In the genomic region with DNA sequence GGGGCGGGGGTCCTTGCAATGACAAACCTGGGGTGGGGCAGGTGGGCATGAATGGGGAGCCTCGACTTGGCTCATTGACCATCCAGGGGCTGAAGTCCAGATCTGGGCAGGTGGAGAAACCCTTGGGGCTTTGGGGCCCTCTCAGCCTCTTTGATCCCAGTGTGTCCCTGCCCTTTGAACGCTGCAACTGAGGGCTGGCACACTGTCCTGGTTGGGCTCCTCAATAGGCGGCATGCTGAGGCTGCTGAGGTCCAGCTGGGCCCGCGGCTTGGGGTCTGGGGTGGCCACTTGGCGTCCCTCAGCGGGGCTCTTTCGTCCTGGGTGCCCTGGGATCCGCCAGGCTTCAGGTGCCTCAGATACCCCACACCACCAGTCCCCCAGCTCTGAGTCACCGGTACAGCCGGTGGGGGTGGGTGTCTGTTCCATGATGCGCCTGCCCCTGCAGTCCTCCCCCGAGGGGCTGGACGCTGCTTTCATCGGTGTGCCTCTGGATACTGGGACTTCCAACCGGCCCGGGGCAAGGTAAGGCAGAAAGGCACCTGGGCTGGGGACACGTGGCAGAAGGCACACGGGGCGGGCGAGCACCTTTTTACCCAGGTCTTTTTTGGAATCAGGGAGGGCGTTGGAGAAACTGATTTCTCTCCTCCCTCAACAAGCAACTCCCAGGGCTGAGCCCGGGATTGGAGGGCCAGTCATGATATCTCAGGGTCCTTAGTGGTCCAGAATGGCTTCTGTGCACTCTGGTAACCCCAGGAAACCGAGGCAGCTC, we compare ENCODE assay signal across 16 mouse cellular contexts. TPM values are rescaled to one million over a fixed set of nuclear protein-coding genes. Genes with fewer than 3 reads are reported as not detected.
A peak's percentile ranks its signal among the peaks of the same experiment; 100 is the strongest.
DNase-seq lines count a peak whose midpoint lies in the region; ATAC-seq and TF ChIP-seq lines count a peak whose summit lies in the region.
"Had no signal": no experiment of that assay in that cellular context is flagged by ENCODE, and none has a peak within 500 bp of the region (broad histone marks: within the 10 kb centered on the region; RNA-seq: fewer than 3 reads in every experiment).

TSS of gene Agmat (plus strand) at position 95 of the 769 bp plus-strand sequence.

- peaks cover 2% of the 10 kb centered on the region for H3K36me3 ChIP-seq in erythroblast, embryonic 14.5 days (ENCODE audit: control insufficient read depth)
- H3K36me3 ChIP-seq in stomach, embryonic 16.5 days (ENCODE audit: control insufficient read depth, insufficient read depth, low read length) = no peaks in the 10 kb centered on the region
- H3K36me3 ChIP-seq in stomach, postnatal 0 days (ENCODE audit: control insufficient read depth, insufficient read depth, low read length) = no peaks in the 10 kb centered on the region
- H3K36me3 ChIP-seq in limb, embryonic 10.5 days = no peaks in the 10 kb centered on the region
- H3K36me3 ChIP-seq: embryonic facial prominence, embryonic 13.5 days; G1E; midbrain, embryonic 15.5 days; stomach, embryonic 15.5 days had no signal

- H3K27ac ChIP-seq in stomach, embryonic 16.5 days (ENCODE audit: low read length) = no peak within 1 kb of the TSS
- no peak within 1 kb of the TSS for H3K27ac ChIP-seq in stomach, postnatal 0 days (replicated peaks)
- 0 out of 2 replicates have a peak within 1 kb of the TSS, but pooled peaks have one; percentile 42 for H3K27ac ChIP-seq in limb, embryonic 10.5 days
- H3K27ac ChIP-seq: embryonic facial prominence, embryonic 13.5 days; midbrain, embryonic 15.5 days; stomach, embryonic 15.5 days had no signal

- no peak for TF ChIP-seq EP300 in stomach, postnatal 0 days (optimal IDR thresholded peaks at IDR 0.05)

- no peak for DNase-seq in stomach, postnatal 0 days (ENCODE audit: low spot score)
- DNase-seq in limb, embryonic 10.5 days (ENCODE audit: low spot score) = no peak
- DNase-seq in right cerebral cortex, postnatal 25 days = no peak
- no peak for DNase-seq in heart, adult 18-20 months
- DNase-seq: cerebellum, postnatal 14 days; lung, postnatal 14 days; right cerebral cortex, postnatal 14 days had no signal

- WGBS in stomach, embryonic 16.5 days = 19% methylated on average over 25 of the region's 25 CpGs
- WGBS in stomach, postnatal 0 days = 23% methylated on average over 25 of the region's 25 CpGs
- WGBS in limb, embryonic 10.5 days = 21% methylated on average over 25 of the region's 25 CpGs

- H3K9me3 ChIP-seq in erythroblast, embryonic 14.5 days (ENCODE audit: control insufficient read depth, low read length) = peaks cover 3% of the 10 kb centered on the region; the same call in 1 of the 2 replicates
- no peaks in the 10 kb centered on the region for H3K9me3 ChIP-seq in stomach, embryonic 16.5 days (replicated peaks; ENCODE audit: control insufficient read depth, low read length)
- H3K9me3 ChIP-seq in stomach, postnatal 0 days (ENCODE audit: control insufficient read depth, low read length) = no peaks in the 10 kb centered on the region
- H3K9me3 ChIP-seq in limb, embryonic 10.5 days (replicated peaks) = no peaks in the 10 kb centered on the region
- H3K9me3 ChIP-seq: embryonic facial prominence, embryonic 13.5 days; G1E; midbrain, embryonic 15.5 days; stomach, embryonic 15.5 days had no signal

- no peak for ATAC-seq in erythroblast, adult 5-6 weeks (replicated peaks; ENCODE audit: low FRiP score, poor library complexity, severe bottlenecking)
- peak; percentile 29; the same call in 1 of the 2 replicates for ATAC-seq in stomach, embryonic 16.5 days (ENCODE audit: insufficient read depth, low FRiP score)
- ATAC-seq in stomach, postnatal 0 days (ENCODE audit: low FRiP score, low TSS enrichment) = no peak
- no peak for ATAC-seq in monocyte, adult 5-6 weeks (replicated peaks; ENCODE audit: insufficient number of reproducible peaks, low FRiP score, low TSS enrichment, poor library complexity, severe bottlenecking)
- ATAC-seq: midbrain, embryonic 15.5 days had no signal

- TF ChIP-seq CTCF in stomach, postnatal 0 days (IDR thresholded peaks at IDR 0.05; ENCODE audit: low read depth) = no peak

- no peaks in the 10 kb centered on the region for H3K27me3 ChIP-seq in erythroblast, embryonic 14.5 days (ENCODE audit: control insufficient read depth)
- H3K27me3 ChIP-seq in stomach, embryonic 16.5 days (ENCODE audit: control insufficient read depth, insufficient read depth, low read length) = no peaks in the 10 kb centered on the region
- no peaks in the 10 kb centered on the region for H3K27me3 ChIP-seq in stomach, postnatal 0 days (ENCODE audit: control insufficient read depth, insufficient read depth, low read length)
- H3K27me3 ChIP-seq in limb, embryonic 10.5 days (ENCODE audit: low read depth, poor library complexity, severe bottlenecking) = peaks cover 9% of the 10 kb centered on the region
- H3K27me3 ChIP-seq: midbrain, embryonic 15.5 days; stomach, embryonic 15.5 days had no signal

- peak within 1 kb of the TSS; percentile 36; the same call in 1 of the 2 replicates for H3K9ac ChIP-seq in stomach, embryonic 16.5 days (ENCODE audit: low read length)
- no peak within 1 kb of the TSS for H3K9ac ChIP-seq in stomach, postnatal 0 days (ENCODE audit: low read length)
- H3K9ac ChIP-seq: embryonic facial prominence, embryonic 13.5 days; midbrain, embryonic 15.5 days; stomach, embryonic 15.5 days had no signal

- H3K4me3 ChIP-seq in erythroblast, embryonic 14.5 days (replicated peaks) = peak within 1 kb of the TSS; percentile 29
- H3K4me3 ChIP-seq in stomach, embryonic 16.5 days (replicated peaks; ENCODE audit: low read length) = no peak within 1 kb of the TSS; the same call in 1 of the 2 replicates
- H3K4me3 ChIP-seq in stomach, postnatal 0 days (ENCODE audit: low read depth, low read length) = no peak within 1 kb of the TSS
- H3K4me3 ChIP-seq in limb, embryonic 10.5 days = no peak within 1 kb of the TSS
- H3K4me3 ChIP-seq: embryonic facial prominence, embryonic 13.5 days; midbrain, embryonic 15.5 days; stomach, embryonic 15.5 days had no signal

- peaks cover 62% of the 10 kb centered on the region for H3K4me1 ChIP-seq in erythroblast, embryonic 14.5 days (ENCODE audit: control insufficient read depth)
- H3K4me1 ChIP-seq in stomach, embryonic 16.5 days (ENCODE audit: control insufficient read depth, insufficient read depth, low read length) = peaks cover 5% of the 10 kb centered on the region; the same call in 1 of the 2 replicates
- H3K4me1 ChIP-seq in stomach, postnatal 0 days (replicated peaks; ENCODE audit: control insufficient read depth, insufficient read depth) = no peaks in the 10 kb centered on the region
- peaks cover 10% of the 10 kb centered on the region; the same call in 1 of the 2 replicates for H3K4me1 ChIP-seq in limb, embryonic 10.5 days
- H3K4me1 ChIP-seq: midbrain, embryonic 15.5 days had no signal

- H3K4me2 ChIP-seq in stomach, embryonic 16.5 days (ENCODE audit: low read depth, low read length) = no peak within 1 kb of the TSS
- H3K4me2 ChIP-seq in stomach, postnatal 0 days (replicated peaks; ENCODE audit: low read depth) = no peak within 1 kb of the TSS
- H3K4me2 ChIP-seq: embryonic facial prominence, embryonic 13.5 days; midbrain, embryonic 15.5 days; stomach, embryonic 15.5 days had no signal

RNA-seq across cellular contexts. Expression of gene Agmat, which starts in this region (rescaled TPM):
- 0.11 and 0.19 TPM in 2 replicates for polyA plus RNA-seq in erythroblast, embryonic 14.5 days (2012)
- total RNA-seq in erythroblast, adult 5-6 weeks (2015; ENCODE audit: low replicate concordance) = 1.5 and 2.3 TPM in 2 replicates
- not detected in 2 replicates for total RNA-seq in erythroblast, adult 5-6 weeks (2017; ENCODE audit: low replicate concordance)
- 5.8 and 8.0 TPM in 2 replicates for polyA plus RNA-seq in stomach, embryonic 16.5 days (2015; fragmentation: Nextera tagmentation; extraction: Ambion mirVana)
- 0.13 and 0.34 TPM in 2 replicates for polyA plus RNA-seq in stomach, postnatal 0 days (2015; fragmentation: Nextera tagmentation; extraction: Ambion mirVana)
- not detected in 2 replicates for polyA plus RNA-seq in limb, embryonic 10.5 days (2016; fragmentation: Nextera tagmentation; extraction: Ambion mirVana)
- not detected in 3 replicates for total RNA-seq in monocyte, adult 5-6 weeks (2017)
- total RNA-seq in heart, adult 18-20 months (2021) = under 1 TPM; 0.25 to 0.59 TPM
- polyA plus RNA-seq: embryonic facial prominence, embryonic 13.5 days; G1E; hindbrain, embryonic 11.5 days; midbrain, embryonic 15.5 days had no signal
